Mouse (Mus musculus) liver, embryonic 12.5 days (tissue): ENCODE data around the gene Hmcn2. TPM values are rescaled to one million over a fixed set of nuclear protein-coding genes. Genes with fewer than 3 reads are reported as not detected.

Source experiments
- ATAC-seq: fragments of 200-750 bp; cut with Nextera tagmentation; 2 replicates; pipeline ENCODE4 v1.8.0; 2017; ENCODE audit warnings: moderate number of reproducible peaks, mild to moderate bottlenecking, moderate library complexity
- H3K27ac ChIP-seq: fragments of 300-500 bp; sonication (generic); 2 replicates; pipeline ENCODE4 v1.5.1; 2016; ENCODE audit warnings: mild to moderate bottlenecking
- H3K27me3 ChIP-seq: fragments of 300-500 bp; sonication (generic); replicated peaks from 2 replicates; pipeline ENCODE4 v1.6.1; 2016; ENCODE audit warnings: mild to moderate bottlenecking, moderate library complexity
- H3K36me3 ChIP-seq: fragments of 300-500 bp; sonication (generic); 2 replicates; pipeline ENCODE4 v1.6.1; 2016; ENCODE audit warnings: mild to moderate bottlenecking, moderate library complexity
- H3K4me1 ChIP-seq: fragments of 300-500 bp; sonication (generic); 2 replicates; pipeline ENCODE4 v1.6.1; 2016
- H3K4me2 ChIP-seq: fragments of 300-500 bp; sonication (generic); 2 replicates; pipeline ENCODE4 v1.6.1; 2016; ENCODE audit warnings: mild to moderate bottlenecking, moderate library complexity
- H3K4me3 ChIP-seq: fragments of 300-500 bp; sonication (generic); 2 replicates; pipeline ENCODE4 v1.5.1; 2016; ENCODE audit warnings: mild to moderate bottlenecking, moderate library complexity
- H3K9ac ChIP-seq: fragments of 300-500 bp; sonication (generic); 2 replicates; pipeline ENCODE4 v1.6.1; 2016; ENCODE audit warnings: mild to moderate bottlenecking, moderate library complexity
- H3K9me3 ChIP-seq: fragments of 300-500 bp; sonication (generic); replicated peaks from 2 replicates; pipeline ENCODE4 v1.6.1; 2016; ENCODE audit warnings: mild to moderate bottlenecking, moderate library complexity
- WGBS: fragments of 180-500 bp; shearing (Covaris S2); methylation state at CpG from one replicate; pipeline ENCODE4 v1.1.7; 2016; ENCODE audit not compliant: insufficient replicate concordance; 5-methylcytosine and 5-hydroxymethylcytosine counted together
- polyA plus RNA-seq: library from polyadenylated mRNA; unstranded; fragments of >200 nt; fragmentation: Nextera tagmentation; extraction: Ambion mirVana; gene quantifications from 2 replicates; pipeline ENCODE4 v1.2.1, GENCODE M21; 2016

Gene Hmcn2
- polyA plus RNA-seq, 1 experiment from 2014 or later: 0.35 TPM

- Histone ChIP-seq H3K36me3 (no peaks in the 10 kb centered on the region), H3K9me3 (no peaks in the 10 kb centered on the region), H3K27me3 (0 out of 2 replicates have a peak, but pooled peaks cover 9% of the 10 kb centered on the region), H3K27ac (no peak overlapping the region), H3K4me2 (no peak overlapping the region), H3K9ac (no peak overlapping the region), H3K4me3 (no peak overlapping the region), H3K4me1 (no peaks in the 10 kb centered on the region)
- no peak for ATAC-seq
- WGBS: 43% methylated on average over 7 of the region's 7 CpGs
Measured at GRCm38 (mm10) chr2:31359316-31359715, 45.1 kb downstream of the Hmcn2 start.

GRCm38 (mm10) chr2:31367186-31367585, 53.0 kb downstream of the Hmcn2 start:
- Histone ChIP-seq H3K4me3 (no peak overlapping the region), H3K36me3 (no peaks in the 10 kb centered on the region), H3K9me3 (peaks cover 4% of the 10 kb centered on the region; the same call in 1 of the 2 replicates), H3K9ac (no peak overlapping the region), H3K4me1 (no peaks in the 10 kb centered on the region), H3K27me3 (0 out of 2 replicates have a peak, but pooled peaks cover 8% of the 10 kb centered on the region), H3K4me2 (no peak overlapping the region), H3K27ac (no peak overlapping the region)
- no peak for ATAC-seq
- WGBS: 57% methylated on average over 7 of the region's 7 CpGs

GRCm38 (mm10) chr2:31371396-31371795, 57.2 kb downstream of the Hmcn2 start:
- Histone ChIP-seq H3K36me3 (no peaks in the 10 kb centered on the region), H3K27ac (no peak overlapping the region), H3K9ac (no peak overlapping the region), H3K4me3 (no peak overlapping the region), H3K4me1 (no peaks in the 10 kb centered on the region), H3K9me3 (peaks cover 8% of the 10 kb centered on the region; the same call in 1 of the 2 replicates), H3K27me3 (no peaks in the 10 kb centered on the region), H3K4me2 (no peak overlapping the region)
- ATAC-seq: no peak
- WGBS: 74% methylated on average over 9 of the region's 9 CpGs

- H3K9ac ChIP-seq: no peak overlapping the region
- no peak overlapping the region for H3K4me2 ChIP-seq
- no peak overlapping the region for H3K4me3 ChIP-seq
- peaks cover 8% of the 10 kb centered on the region; the same call in 1 of the 2 replicates for H3K9me3 ChIP-seq
- no peak overlapping the region for H3K27ac ChIP-seq
- no peak for ATAC-seq
- H3K27me3 ChIP-seq: no peaks in the 10 kb centered on the region; the same call in 1 of the 2 replicates
- H3K36me3 ChIP-seq: no peaks in the 10 kb centered on the region
- 92% methylated on average over 4 of the region's 4 CpGs for WGBS
- H3K4me1 ChIP-seq: no peaks in the 10 kb centered on the region
Measured at GRCm38 (mm10) chr2:31372186-31372585, 58.0 kb downstream of the Hmcn2 start.

- WGBS: 58% methylated on average over 1 of the region's 1 CpGs
- Histone ChIP-seq H3K4me3 (no peak overlapping the region), H3K9ac (no peak overlapping the region), H3K27me3 (no peaks in the 10 kb centered on the region; the same call in 1 of the 2 replicates), H3K9me3 (peaks cover 8% of the 10 kb centered on the region; the same call in 1 of the 2 replicates), H3K4me2 (no peak overlapping the region), H3K4me1 (no peaks in the 10 kb centered on the region), H3K27ac (no peak overlapping the region), H3K36me3 (no peaks in the 10 kb centered on the region)
- no peak for ATAC-seq
Measured at GRCm38 (mm10) chr2:31374415-31374814, 60.2 kb downstream of the Hmcn2 start.

GRCm38 (mm10) chr2:31376057-31376456, 61.8 kb downstream of the Hmcn2 start:
- Histone ChIP-seq H3K9me3 (peaks cover 8% of the 10 kb centered on the region; the same call in 1 of the 2 replicates), H3K4me2 (no peak overlapping the region), H3K9ac (no peak overlapping the region), H3K4me3 (no peak overlapping the region), H3K4me1 (no peaks in the 10 kb centered on the region), H3K36me3 (no peaks in the 10 kb centered on the region), H3K27me3 (no peaks in the 10 kb centered on the region; the same call in 1 of the 2 replicates), H3K27ac (no peak overlapping the region)
- WGBS: 43% methylated on average over 3 of the region's 3 CpGs
- no peak for ATAC-seq

DNA sequence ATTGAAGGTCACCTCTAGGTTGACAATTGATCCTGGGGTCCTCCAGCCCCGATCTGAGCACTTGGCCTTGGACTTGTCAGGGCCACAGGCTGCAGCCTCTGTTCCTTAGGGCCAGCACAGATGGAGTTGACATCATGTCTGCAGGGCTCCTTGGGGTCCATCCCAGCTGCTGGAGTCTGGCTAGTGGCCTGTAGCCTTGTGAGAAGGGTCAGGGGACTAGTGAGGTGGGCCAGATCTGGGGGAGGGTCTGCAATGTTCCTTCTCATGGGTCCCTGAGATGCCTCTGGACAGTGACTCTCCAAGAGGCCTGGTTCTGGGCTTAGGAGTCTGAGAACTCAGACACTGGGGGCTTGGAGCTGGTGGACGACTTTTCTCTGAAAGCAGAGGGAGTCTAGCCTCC, 63.3 kb downstream of the Hmcn2 start:
- 44% methylated on average over 2 of the region's 2 CpGs for WGBS
- Histone ChIP-seq H3K27me3 (no peaks in the 10 kb centered on the region; the same call in 1 of the 2 replicates), H3K9ac (no peak overlapping the region), H3K4me3 (no peak overlapping the region), H3K9me3 (peaks cover under 1% of the 10 kb centered on the region; the same call in 1 of the 2 replicates), H3K36me3 (no peaks in the 10 kb centered on the region), H3K4me1 (no peaks in the 10 kb centered on the region), H3K4me2 (no peak overlapping the region), H3K27ac (no peak overlapping the region)
- no peak for ATAC-seq

- no peak overlapping the region for H3K4me3 ChIP-seq
- no peak overlapping the region for H3K27ac ChIP-seq
- no peak for ATAC-seq
- H3K27me3 ChIP-seq: peaks cover 7% of the 10 kb centered on the region
- no peaks in the 10 kb centered on the region for H3K9me3 ChIP-seq
- H3K36me3 ChIP-seq: no peaks in the 10 kb centered on the region
- WGBS: 55% methylated on average over 4 of the region's 4 CpGs
- no peak overlapping the region for H3K9ac ChIP-seq
- H3K4me1 ChIP-seq: no peaks in the 10 kb centered on the region
- no peak overlapping the region for H3K4me2 ChIP-seq
Measured at GRCm38 (mm10) chr2:31381292-31381846, 67.2 kb downstream of the Hmcn2 start.

DNA sequence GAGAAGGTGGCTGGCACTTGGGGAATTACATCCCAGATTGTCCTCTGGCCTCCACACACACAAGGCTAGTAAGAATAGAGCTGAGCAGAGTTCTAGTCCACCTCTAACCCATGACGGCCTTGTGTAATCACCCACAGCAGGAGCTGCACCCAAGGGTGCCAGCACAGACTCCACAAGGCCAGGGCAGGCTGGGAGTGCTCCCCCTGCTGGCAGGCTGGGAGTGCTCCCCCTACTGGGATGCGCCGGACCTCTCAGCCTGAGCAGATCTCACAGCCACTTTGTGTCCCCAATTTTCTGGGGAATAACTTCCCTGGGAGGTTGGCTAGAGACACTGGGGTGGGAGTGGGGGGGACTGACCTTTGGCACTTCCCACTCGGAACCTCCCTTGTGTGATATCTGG, 68.7 kb downstream of the Hmcn2 start:
- no peak overlapping the region for H3K9ac ChIP-seq
- no peak overlapping the region for H3K27ac ChIP-seq
- peaks cover 7% of the 10 kb centered on the region for H3K27me3 ChIP-seq
- H3K4me3 ChIP-seq: no peak overlapping the region
- no peaks in the 10 kb centered on the region for H3K4me1 ChIP-seq
- no peak for ATAC-seq
- WGBS: 27% methylated on average over 4 of the region's 4 CpGs
- no peaks in the 10 kb centered on the region for H3K9me3 ChIP-seq
- H3K4me2 ChIP-seq: no peak overlapping the region
- no peaks in the 10 kb centered on the region for H3K36me3 ChIP-seq

GRCm38 (mm10) chr2:31416968-31417367, 102.8 kb downstream of the Hmcn2 start:
- H3K4me1 ChIP-seq: no peaks in the 10 kb centered on the region
- 17% methylated on average over 10 of the region's 10 CpGs for WGBS
- H3K4me2 ChIP-seq: no peak overlapping the region
- H3K9me3 ChIP-seq: no peaks in the 10 kb centered on the region
- H3K27ac ChIP-seq: no peak overlapping the region
- H3K4me3 ChIP-seq: no peak overlapping the region
- no peak overlapping the region for H3K9ac ChIP-seq
- no peak for ATAC-seq
- H3K36me3 ChIP-seq: no peaks in the 10 kb centered on the region
- peaks cover 25% of the 10 kb centered on the region for H3K27me3 ChIP-seq

GRCm38 (mm10) chr2:31418021-31418420, 103.8 kb downstream of the Hmcn2 start:
- Histone ChIP-seq H3K4me1 (no peaks in the 10 kb centered on the region), H3K4me2 (no peak overlapping the region), H3K36me3 (no peaks in the 10 kb centered on the region), H3K9me3 (no peaks in the 10 kb centered on the region), H3K27ac (no peak overlapping the region), H3K27me3 (peaks cover 20% of the 10 kb centered on the region), H3K4me3 (no peak overlapping the region), H3K9ac (no peak overlapping the region)
- ATAC-seq: no peak
- 70% methylated on average over 5 of the region's 5 CpGs for whole genome bisulfite sequencing

- ATAC-seq: no peak
- Histone ChIP-seq H3K4me1 (no peaks in the 10 kb centered on the region), H3K9ac (no peak overlapping the region), H3K27ac (no peak overlapping the region), H3K4me2 (no peak overlapping the region), H3K4me3 (no peak overlapping the region), H3K9me3 (no peaks in the 10 kb centered on the region), H3K36me3 (no peaks in the 10 kb centered on the region), H3K27me3 (peaks cover 20% of the 10 kb centered on the region)
- 28% methylated on average over 8 of the region's 8 CpGs for WGBS
Measured at GRCm38 (mm10) chr2:31418571-31418970, 104.4 kb downstream of the Hmcn2 start.

DNA sequence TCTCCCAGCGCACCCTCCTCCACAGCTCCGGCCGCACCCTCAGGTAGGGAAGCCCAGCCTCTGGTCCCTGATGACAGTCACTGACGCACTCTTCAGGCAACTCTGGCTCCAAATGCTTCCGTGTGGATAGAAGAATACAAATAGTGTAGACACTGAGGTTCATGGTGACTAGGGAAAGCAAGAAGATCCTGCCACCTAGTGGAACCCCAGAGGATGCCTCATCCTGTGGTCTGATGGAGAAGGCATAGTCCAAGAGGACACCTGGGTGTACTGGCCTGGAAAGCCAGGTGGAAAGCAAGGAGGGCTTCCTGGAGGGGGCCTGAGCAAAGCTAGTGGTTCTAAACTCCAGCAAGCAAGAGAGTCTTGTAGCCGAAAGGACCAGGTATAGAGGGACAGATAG, 106.7 kb downstream of the Hmcn2 start:
- no peak overlapping the region for H3K27ac ChIP-seq
- no peak overlapping the region for H3K4me3 ChIP-seq
- no peaks in the 10 kb centered on the region for H3K9me3 ChIP-seq
- H3K4me1 ChIP-seq: no peaks in the 10 kb centered on the region
- H3K9ac ChIP-seq: no peak overlapping the region
- 66% methylated on average over 6 of the region's 6 CpGs for WGBS
- peaks cover 32% of the 10 kb centered on the region for H3K27me3 ChIP-seq
- no peak for ATAC-seq
- no peak overlapping the region for H3K4me2 ChIP-seq
- no peaks in the 10 kb centered on the region for H3K36me3 ChIP-seq
